Mouse (Mus musculus) liver, adult 2 months (tissue): ENCODE data around the gene Gm28308.

Experiments
- CTCF ChIP-seq: fragments of 200-500 bp; IDR thresholded peaks from 2 replicates; pipeline ENCODE4 v1.5.1; 2011; ENCODE audit warnings: low read depth, low read length, control low read depth
- POLR2A ChIP-seq: fragments of 200-500 bp; IDR thresholded peaks from 2 replicates; pipeline ENCODE4 v1.6.1; 2011; ENCODE audit warnings: low read length, control low read depth; ENCODE audit not compliant: insufficient read depth; ENCODE audit errors: extremely low read depth

DNA sequence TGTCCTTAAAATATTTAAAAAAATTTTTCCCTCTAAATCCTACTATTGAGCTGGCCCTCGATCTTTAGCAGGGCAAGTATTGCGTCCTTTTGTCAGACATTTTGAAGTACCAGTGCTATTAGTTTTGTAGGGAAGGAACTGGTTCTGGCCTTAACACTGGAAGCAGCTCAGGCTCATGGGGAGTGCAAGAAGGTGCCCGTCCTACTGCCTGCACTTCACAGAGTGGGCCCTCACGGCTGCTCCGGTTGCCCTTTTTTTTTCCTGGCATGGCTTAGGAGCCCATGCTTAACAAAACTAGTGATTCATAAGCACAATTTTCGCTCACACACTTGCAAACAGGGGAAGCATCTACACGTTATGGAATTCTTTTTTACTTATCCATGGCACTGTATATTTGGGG, 25.8 kb upstream of the Gm28308 start:
- TF ChIP-seq CTCF = no peak
- no peak for TF ChIP-seq POLR2A
